In the genomic region with DNA sequence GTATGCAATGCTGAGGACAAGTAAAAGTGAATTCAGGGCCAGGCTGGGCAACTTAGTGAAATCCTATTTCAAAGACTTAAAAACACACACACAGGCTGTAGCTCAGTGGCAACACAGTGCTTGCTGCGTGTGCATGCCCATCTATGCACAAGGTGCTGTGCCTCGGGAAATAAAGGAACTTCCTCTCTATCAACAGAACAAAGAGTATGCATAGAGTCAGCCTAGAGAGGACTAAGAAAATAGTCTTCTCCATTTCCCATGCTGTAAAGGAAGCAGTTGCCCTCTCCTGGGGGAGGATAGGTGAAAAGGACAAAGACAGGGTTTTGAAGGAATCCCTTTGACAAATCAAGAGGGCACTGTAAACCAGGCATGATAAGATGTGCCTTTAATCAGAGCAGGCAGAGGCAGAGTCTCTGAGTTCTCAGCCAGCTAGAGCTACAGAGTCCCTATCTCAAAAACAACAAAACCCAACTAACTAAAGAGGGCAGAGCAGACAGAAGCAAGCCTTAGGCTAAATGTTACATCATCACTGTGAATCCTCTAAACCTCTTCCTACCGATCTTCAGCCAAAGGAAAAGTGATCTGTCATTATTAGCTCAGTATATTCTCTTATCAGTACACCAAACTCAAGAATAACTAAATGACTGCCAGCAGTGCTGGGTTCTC, we compare ENCODE assay signal across 14 mouse cellular contexts. TPM values are rescaled to one million over a fixed set of nuclear protein-coding genes. Genes with fewer than 3 reads are reported as not detected.
DNase-seq lines count a peak whose midpoint lies in the region; ATAC-seq and TF ChIP-seq lines count a peak whose summit lies in the region.
"Had no signal": no experiment of that assay in that cellular context is flagged by ENCODE, and none has a peak within 500 bp of the region (broad histone marks: within the 10 kb centered on the region; RNA-seq: fewer than 3 reads in every experiment).

No protein-coding gene starts in this region.

- peak overlapping the region; percentile 69 for H3K27ac ChIP-seq in gastrocnemius, adult 2 months
- H3K27ac ChIP-seq in midbrain, embryonic 13.5 days, result peak overlapping the region; percentile 25; the same call in 1 of the 2 replicates
- no peak overlapping the region for H3K27ac ChIP-seq in midbrain, embryonic 11.5 days (ENCODE audit: low read depth, low read length)
- H3K27ac ChIP-seq in forebrain, embryonic 15.5 days (replicated peaks), result no peak overlapping the region
- H3K27ac ChIP-seq: embryonic facial prominence, embryonic 12.5 days had no signal

- H3K36me3 ChIP-seq in midbrain, embryonic 13.5 days, result no peaks in the 10 kb centered on the region
- no peaks in the 10 kb centered on the region for H3K36me3 ChIP-seq in midbrain, embryonic 11.5 days (ENCODE audit: control insufficient read depth, insufficient read depth, low read length)
- H3K36me3 ChIP-seq in splenic B cell, adult 2 months (ENCODE audit: control insufficient read depth, insufficient read depth, low read length, poor library complexity, severe bottlenecking), result no peaks in the 10 kb centered on the region
- H3K36me3 ChIP-seq in forebrain, embryonic 15.5 days, result no peaks in the 10 kb centered on the region
- H3K36me3 ChIP-seq: embryonic facial prominence, embryonic 12.5 days had no signal

- H3K9ac ChIP-seq in midbrain, embryonic 13.5 days (replicated peaks), result no peak overlapping the region
- H3K9ac ChIP-seq in midbrain, embryonic 11.5 days (ENCODE audit: low read length), result no peak overlapping the region
- no peak overlapping the region for H3K9ac ChIP-seq in forebrain, embryonic 15.5 days (replicated peaks)
- H3K9ac ChIP-seq: embryonic facial prominence, embryonic 12.5 days had no signal

- no peak for DNase-seq in gastrocnemius, adult 2 months
- no peak for DNase-seq in gastrocnemius, postnatal 4 days (ENCODE audit: low spot score in 2 of 2)
- DNase-seq in midbrain, embryonic 11.5 days (ENCODE audit: low spot score, missing footprints), result no peak
- DNase-seq in induced T-regulatory cell, adult 2 months (ENCODE audit: low read depth), result peak; percentile 32
- peak; percentile 31 for DNase-seq in splenic B cell, adult 2 months (ENCODE audit: low read depth, low spot score)
- no peak for DNase-seq in left cerebral cortex, postnatal 10 days (ENCODE audit: extremely low spot score in 1 of 2, low spot score in 2 of 2)
- DNase-seq: cerebellum, adult 2 months; heart, postnatal 14 days; kidney, adult 2 months; lung, postnatal 36 days; retina, postnatal 1 day had no signal

- no peak for ATAC-seq in midbrain, embryonic 13.5 days
- no peak for ATAC-seq in midbrain, embryonic 11.5 days (ENCODE audit: low FRiP score)
- no peak for ATAC-seq in forebrain, embryonic 15.5 days (replicated peaks)

- H3K4me1 ChIP-seq in midbrain, embryonic 13.5 days (replicated peaks), result peaks cover 28% of the 10 kb centered on the region
- peaks cover 7% of the 10 kb centered on the region; the same call in 1 of the 2 replicates for H3K4me1 ChIP-seq in midbrain, embryonic 11.5 days (ENCODE audit: control insufficient read depth, insufficient read depth, low read length)
- peaks cover 33% of the 10 kb centered on the region for H3K4me1 ChIP-seq in forebrain, embryonic 15.5 days

- intact Hi-C loops in gastrocnemius, adult 2 months (cut with DNase I), result no loop called here
- intact Hi-C loops in left cerebral cortex, postnatal 10 days (cut with DNase I), result no loop called here

- no peaks in the 10 kb centered on the region for H3K27me3 ChIP-seq in midbrain, embryonic 13.5 days
- H3K27me3 ChIP-seq in midbrain, embryonic 11.5 days (ENCODE audit: control insufficient read depth, insufficient read depth, low read length), result no peaks in the 10 kb centered on the region
- H3K27me3 ChIP-seq in splenic B cell, adult 2 months (ENCODE audit: control insufficient read depth, insufficient read depth, low read length, poor library complexity, severe bottlenecking), result no peaks in the 10 kb centered on the region
- no peaks in the 10 kb centered on the region for H3K27me3 ChIP-seq in forebrain, embryonic 15.5 days
- H3K27me3 ChIP-seq: embryonic facial prominence, embryonic 12.5 days had no signal

- WGBS in midbrain, embryonic 13.5 days, result 77% methylated on average over 3 of the region's 3 CpGs
- WGBS in midbrain, embryonic 11.5 days, result 67% methylated on average over 3 of the region's 3 CpGs
- 63% methylated on average over 3 of the region's 3 CpGs for WGBS in forebrain, embryonic 15.5 days

- H3K4me3 ChIP-seq in gastrocnemius, adult 2 months, result no peak overlapping the region
- no peak overlapping the region for H3K4me3 ChIP-seq in midbrain, embryonic 13.5 days (replicated peaks)
- H3K4me3 ChIP-seq in midbrain, embryonic 11.5 days (ENCODE audit: low read depth, low read length), result no peak overlapping the region
- no peak overlapping the region for H3K4me3 ChIP-seq in forebrain, embryonic 15.5 days
- H3K4me3 ChIP-seq: embryonic facial prominence, embryonic 12.5 days had no signal

- no peak for TF ChIP-seq CTCF in gastrocnemius, adult 2 months (IDR thresholded peaks at IDR 0.05)

- no peaks in the 10 kb centered on the region for H3K9me3 ChIP-seq in midbrain, embryonic 13.5 days
- no peaks in the 10 kb centered on the region for H3K9me3 ChIP-seq in midbrain, embryonic 11.5 days (ENCODE audit: control insufficient read depth, low read length)
- no peaks in the 10 kb centered on the region for H3K9me3 ChIP-seq in forebrain, embryonic 15.5 days
- H3K9me3 ChIP-seq: embryonic facial prominence, embryonic 12.5 days had no signal

- no peak overlapping the region for H3K4me2 ChIP-seq in midbrain, embryonic 13.5 days (replicated peaks)
- H3K4me2 ChIP-seq in midbrain, embryonic 11.5 days, result no peak overlapping the region
- H3K4me2 ChIP-seq in forebrain, embryonic 15.5 days (replicated peaks), result no peak overlapping the region
- H3K4me2 ChIP-seq: embryonic facial prominence, embryonic 12.5 days had no signal

RNA-seq across cellular contexts. Expression of a gene that starts 9.9 kb away (rescaled TPM):
- total RNA-seq in gastrocnemius, adult 2 months (2021), result 1 to 10 TPM; 4.9 to 5.3 TPM
- total RNA-seq in gastrocnemius, postnatal 4 days (2021), result 1 to 10 TPM; 6.7 to 8.3 TPM
- 5.9 and 8.5 TPM in 2 replicates for polyA plus RNA-seq in midbrain, embryonic 13.5 days (2015; fragmentation: Nextera tagmentation; extraction: Ambion mirVana)
- 6.1 and 7.8 TPM in 2 replicates for polyA plus RNA-seq in midbrain, embryonic 11.5 days (2014; fragmentation: Nextera tagmentation; extraction: Ambion mirVana)
- polyA plus RNA-seq in forebrain, embryonic 15.5 days (2015; fragmentation: Nextera tagmentation; extraction: Ambion mirVana), result 8.7 and 12.0 TPM in 2 replicates
- 1 to 10 TPM; 4.0 to 4.3 TPM for total RNA-seq in left cerebral cortex, postnatal 10 days (2021)

RNA-seq across cellular contexts. Expression of a gene that starts 10.2 kb away (rescaled TPM):
- 10 to 100 TPM in 1 of 2 experiments, 1 to 10 TPM in 1; 9.6 to 14.9 TPM for total RNA-seq in gastrocnemius, adult 2 months (2021)
- 10 to 100 TPM; 21.4 to 26.0 TPM for total RNA-seq in gastrocnemius, postnatal 4 days (2021)
- 90.1 and 91.0 TPM in 2 replicates for polyA plus RNA-seq in midbrain, embryonic 13.5 days (2015; fragmentation: Nextera tagmentation; extraction: Ambion mirVana)
- 77.6 and 90.5 TPM in 2 replicates for polyA plus RNA-seq in midbrain, embryonic 11.5 days (2014; fragmentation: Nextera tagmentation; extraction: Ambion mirVana)
- 108 and 112 TPM in 2 replicates for polyA plus RNA-seq in forebrain, embryonic 15.5 days (2015; fragmentation: Nextera tagmentation; extraction: Ambion mirVana)
- total RNA-seq in left cerebral cortex, postnatal 10 days (2021), result 10 to 100 TPM; 33.4 to 35.7 TPM

Comparison
In these comparisons a context has a peak if more than half of its experiments do, and no peak if none do; other contexts are left out.
1. H3K27ac ChIP-seq: peak in gastrocnemius, adult 2 months (single experiment) and midbrain, embryonic 13.5 days (single experiment); none in midbrain, embryonic 11.5 days (single experiment) and forebrain, embryonic 15.5 days (single experiment).
2. DNase-seq: peak in induced T-regulatory cell, adult 2 months (single experiment) and splenic B cell, adult 2 months (single experiment); none in gastrocnemius, adult 2 months (single experiment), gastrocnemius, postnatal 4 days (0 of 2), midbrain, embryonic 11.5 days (single experiment) and left cerebral cortex, postnatal 10 days (0 of 2).